Mouse (Mus musculus): ENCODE results near the gene Maml1. TPM values are rescaled to one million over a fixed set of nuclear protein-coding genes. Genes with fewer than 3 reads are reported as not detected.

The Maml1 gene
- total RNA-seq, 1 experiment: 7.6 TPM

GRCm38 (mm10) chr11:50227226-50227625 lies 64.9 kb downstream of the Maml1 start:
- in situ Hi-C loops (cut with MboI; ENCODE audit: low sequenced_read_pairs in 2 of 2, unreplicated experiment in 2 of 2): no loop called here
- peaks cover 0 to 22% of the 10 kb centered on the region in 2 experiments; a peak in 2 of 4 replicates for H3K4me1 ChIP-seq (ENCODE audit: control insufficient read depth in 2 of 2, insufficient read depth in 2 of 2, low read length in 2 of 2, poor library complexity in 1 of 2)
- peaks cover 3% of the 10 kb centered on the region; the same call in 1 of the 2 replicates for H3K36me3 ChIP-seq (ENCODE audit: control insufficient read depth, insufficient read depth, low read length, poor library complexity, severe bottlenecking)
- H3K9ac ChIP-seq (ENCODE audit: insufficient read depth, low read depth, low read length, poor library complexity, severe bottlenecking): no peak overlapping the region
- H3K9me3 ChIP-seq (ENCODE audit: control insufficient read depth, insufficient read depth, low read depth, low read length): no peaks in the 10 kb centered on the region
- DNase-seq (ENCODE audit: low read depth, low spot score): no peak
- TF ChIP-seq CHD2 (IDR thresholded peaks at IDR 0.05; ENCODE audit: low read depth, low read length) (no peak), ZC3H11A (IDR thresholded peaks at IDR 0.05; ENCODE audit: borderline replicate concordance, low read depth, low read length) (no peak), HCFC1 (IDR thresholded peaks at IDR 0.05; ENCODE audit: borderline replicate concordance, insufficient read depth, low read length) (no peak), ZNF384 (IDR thresholded peaks at IDR 0.05; ENCODE audit: low read depth, low read length) (no peak), MAFK (IDR thresholded peaks at IDR 0.05; ENCODE audit: insufficient read depth, low read depth, low read length) (no peak)
- H3K4me3 ChIP-seq (ENCODE audit: insufficient read depth in 1 of 2, low read depth in 1 of 2, low read length in 2 of 2, poor library complexity in 1 of 2, severe bottlenecking in 1 of 2): no peak overlapping the region
- H3K27ac ChIP-seq (ENCODE audit: insufficient read depth, low read depth, low read length, poor library complexity, severe bottlenecking): no peak overlapping the region

DNA sequence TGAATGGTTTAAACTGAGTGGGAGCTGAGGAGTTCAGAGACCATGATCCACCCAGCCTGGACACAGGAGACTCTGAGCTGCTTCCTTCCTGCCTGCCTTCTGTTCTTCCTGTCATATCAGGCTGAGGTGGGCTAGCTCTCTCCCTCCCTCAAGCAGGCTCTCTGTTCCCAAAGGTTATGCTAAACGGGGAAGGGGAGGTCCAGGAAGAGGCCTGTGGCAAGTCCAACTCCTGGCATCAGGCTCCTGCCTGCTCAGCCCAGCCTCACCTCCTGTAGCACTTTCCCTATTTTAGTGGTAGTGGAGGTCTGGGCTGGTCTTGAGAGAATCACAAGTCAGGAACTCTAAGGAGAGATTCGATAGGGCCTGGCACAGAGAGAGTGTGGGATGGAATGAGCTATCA lies 65.7 kb downstream of the Maml1 start:
- peak overlapping the region; percentile 78 to 89; a peak in 3 of 4 replicates for H3K4me3 ChIP-seq (ENCODE audit: insufficient read depth in 1 of 2, low read depth in 1 of 2, low read length in 2 of 2, poor library complexity in 1 of 2, severe bottlenecking in 1 of 2)
- no peaks in the 10 kb centered on the region for H3K36me3 ChIP-seq (ENCODE audit: control insufficient read depth, insufficient read depth, low read length, poor library complexity, severe bottlenecking)
- H3K4me1 ChIP-seq (ENCODE audit: control insufficient read depth in 2 of 2, insufficient read depth in 2 of 2, low read length in 2 of 2, poor library complexity in 1 of 2): peaks cover 0 to 20% of the 10 kb centered on the region in 2 experiments; a peak in 2 of 4 replicates
- peak overlapping the region; percentile 15; the same call in 1 of the 2 replicates for H3K9ac ChIP-seq (ENCODE audit: insufficient read depth, low read depth, low read length, poor library complexity, severe bottlenecking)
- TF ChIP-seq MAFK (IDR thresholded peaks at IDR 0.05; ENCODE audit: insufficient read depth, low read depth, low read length) (no peak), CHD2 (IDR thresholded peaks at IDR 0.05; ENCODE audit: low read depth, low read length) (no peak), ZC3H11A (IDR thresholded peaks at IDR 0.05; ENCODE audit: borderline replicate concordance, low read depth, low read length) (no peak), ZNF384 (IDR thresholded peaks at IDR 0.05; ENCODE audit: low read depth, low read length) (no peak), HCFC1 (IDR thresholded peaks at IDR 0.05; ENCODE audit: borderline replicate concordance, insufficient read depth, low read length) (no peak)
- no peak overlapping the region for H3K27ac ChIP-seq (ENCODE audit: insufficient read depth, low read depth, low read length, poor library complexity, severe bottlenecking)
- in situ Hi-C loops (cut with MboI; ENCODE audit: low sequenced_read_pairs in 2 of 2, unreplicated experiment in 2 of 2): no loop called here
- no peak for DNase-seq (ENCODE audit: low read depth, low spot score)
- no peaks in the 10 kb centered on the region for H3K9me3 ChIP-seq (ENCODE audit: control insufficient read depth, insufficient read depth, low read depth, low read length)

- no peaks in the 10 kb centered on the region for H3K9me3 ChIP-seq (ENCODE audit: control insufficient read depth, insufficient read depth, low read depth, low read length)
- no peaks in the 10 kb centered on the region for H3K36me3 ChIP-seq (ENCODE audit: control insufficient read depth, insufficient read depth, low read length, poor library complexity, severe bottlenecking)
- no peak for DNase-seq (ENCODE audit: low read depth, low spot score)
- in situ Hi-C loops (cut with MboI; ENCODE audit: low sequenced_read_pairs in 2 of 2, unreplicated experiment in 2 of 2): no loop called here
- peak overlapping the region; percentile 83 for H3K9ac ChIP-seq (ENCODE audit: insufficient read depth, low read depth, low read length, poor library complexity, severe bottlenecking)
- H3K4me3 ChIP-seq (ENCODE audit: insufficient read depth in 1 of 2, low read depth in 1 of 2, low read length in 2 of 2, poor library complexity in 1 of 2, severe bottlenecking in 1 of 2): peak overlapping the region; percentile 78 to 89
- peaks cover 0 to 17% of the 10 kb centered on the region in 2 experiments; a peak in 2 of 4 replicates for H3K4me1 ChIP-seq (ENCODE audit: control insufficient read depth in 2 of 2, insufficient read depth in 2 of 2, low read length in 2 of 2, poor library complexity in 1 of 2)
- H3K27ac ChIP-seq (ENCODE audit: insufficient read depth, low read depth, low read length, poor library complexity, severe bottlenecking): no peak overlapping the region
- TF ChIP-seq CHD2 (IDR thresholded peaks at IDR 0.05; ENCODE audit: low read depth, low read length) (no peak), ZC3H11A (IDR thresholded peaks at IDR 0.05; ENCODE audit: borderline replicate concordance, low read depth, low read length) (no peak), MAFK (IDR thresholded peaks at IDR 0.05; ENCODE audit: insufficient read depth, low read depth, low read length) (no peak), HCFC1 (IDR thresholded peaks at IDR 0.05; ENCODE audit: borderline replicate concordance, insufficient read depth, low read length) (no peak), ZNF384 (IDR thresholded peaks at IDR 0.05; ENCODE audit: low read depth, low read length) (no peak)
Observed at GRCm38 (mm10) chr11:50225611-50226378, 66.3 kb downstream of the Maml1 start.

DNA sequence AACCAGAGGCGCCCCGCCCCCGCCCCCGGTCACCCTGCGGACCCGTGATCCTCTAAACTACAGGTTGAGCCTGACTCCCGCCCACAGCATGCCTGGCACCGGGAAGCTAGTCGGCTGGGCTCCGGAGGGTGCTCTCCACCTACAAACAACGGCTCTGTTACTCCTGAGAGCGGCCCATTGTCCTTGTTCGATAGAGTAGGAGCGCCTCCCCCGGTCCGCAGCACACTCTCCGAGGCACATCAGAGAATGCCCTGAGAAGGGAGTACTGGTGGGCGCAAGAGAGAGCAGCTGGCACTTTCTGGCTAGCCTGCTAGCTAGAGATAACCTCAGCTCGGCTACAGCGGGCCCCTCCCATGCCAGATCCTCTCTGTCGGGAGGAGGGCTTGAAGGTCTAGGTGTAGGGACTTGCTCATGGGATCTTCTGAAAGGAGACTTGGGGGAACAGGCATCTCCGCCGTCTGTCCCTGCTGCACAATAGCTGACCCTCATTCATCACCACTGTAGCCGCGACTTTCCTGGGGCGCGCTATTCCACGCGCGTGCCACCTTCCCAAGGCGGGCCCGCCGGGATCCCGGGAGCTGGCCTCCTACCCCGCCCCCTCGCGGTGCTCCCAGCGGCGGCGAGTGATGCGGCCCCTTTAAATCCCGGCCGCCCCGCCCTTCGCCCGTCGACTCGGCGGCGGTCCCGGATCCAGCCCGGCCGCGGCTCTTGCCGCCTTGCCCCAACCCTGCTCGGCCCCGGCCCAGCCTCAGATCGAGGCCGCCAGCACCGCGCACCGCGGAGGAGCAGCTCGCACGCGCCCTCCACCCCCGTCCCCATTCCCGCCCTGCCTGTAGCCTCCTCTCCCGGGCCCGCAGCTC lies 67.2 kb downstream of the Maml1 start:
- Histone ChIP-seq H3K4me1 (ENCODE audit: control insufficient read depth in 2 of 2, insufficient read depth in 2 of 2, low read length in 2 of 2, poor library complexity in 1 of 2) (peaks cover 0 to 16% of the 10 kb centered on the region in 2 experiments; a peak in 2 of 4 replicates), H3K4me3 (ENCODE audit: insufficient read depth in 1 of 2, low read depth in 1 of 2, low read length in 2 of 2, poor library complexity in 1 of 2, severe bottlenecking in 1 of 2) (peak overlapping the region; percentile 78 to 89), H3K9me3 (ENCODE audit: control insufficient read depth, insufficient read depth, low read depth, low read length) (no peaks in the 10 kb centered on the region), H3K27ac (ENCODE audit: insufficient read depth, low read depth, low read length, poor library complexity, severe bottlenecking) (peak overlapping the region; percentile 30; the same call in 1 of the 2 replicates), H3K36me3 (ENCODE audit: control insufficient read depth, insufficient read depth, low read length, poor library complexity, severe bottlenecking) (no peaks in the 10 kb centered on the region), H3K9ac (ENCODE audit: insufficient read depth, low read depth, low read length, poor library complexity, severe bottlenecking) (peak overlapping the region; percentile 83)
- DNase-seq (ENCODE audit: low read depth, low spot score): no peak
- in situ Hi-C loops (cut with MboI; ENCODE audit: low sequenced_read_pairs in 2 of 2, unreplicated experiment in 2 of 2): no loop called here
- peak; percentile 50; the same call in 1 of the 2 replicates for TF ChIP-seq HCFC1 (IDR thresholded peaks at IDR 0.05; ENCODE audit: borderline replicate concordance, insufficient read depth, low read length)
- no peak for TF ChIP-seq CHD2 (IDR thresholded peaks at IDR 0.05; ENCODE audit: low read depth, low read length)
- TF ChIP-seq ZNF384 (IDR thresholded peaks at IDR 0.05; ENCODE audit: low read depth, low read length): no peak
- no peak for TF ChIP-seq ZC3H11A (IDR thresholded peaks at IDR 0.05; ENCODE audit: borderline replicate concordance, low read depth, low read length)
- TF ChIP-seq MAFK (IDR thresholded peaks at IDR 0.05; ENCODE audit: insufficient read depth, low read depth, low read length): no peak

Data from ES-E14 (cell line).